In genomic region chr10:57532218-57533101, GRCm38 (mm10) we compare ENCODE assay signal across 8 mouse cellular contexts. TPM values are rescaled to one million over a fixed set of nuclear protein-coding genes. Genes with fewer than 3 reads are reported as not detected.
A peak's percentile ranks its signal among the peaks of the same experiment; 100 is the strongest.
DNase-seq lines count a peak whose midpoint lies in the region; ATAC-seq lines count a peak whose summit lies in the region.

Serinc1 (minus strand) TSS chr10:57532530.

- DNase-seq in NIH3T3 (ENCODE audit: low read depth) = peak; percentile 99
- peak; percentile 97 to 98 for DNase-seq in cerebellum, postnatal 10 days
- DNase-seq in frontal cortex, postnatal 10 days (ENCODE audit: low spot score in 2 of 2) = peak; percentile 93 to 94
- DNase-seq in layer of hippocampus, postnatal 14 days (ENCODE audit: low spot score in 2 of 2) = peak; percentile 96
- peak; percentile 95 for DNase-seq in lung, postnatal 14 days
- DNase-seq in retina, adult 2 months (ENCODE audit: low read depth, low spot score) = peak; percentile 87
- DNase-seq in thymus, postnatal 36 days = peak; percentile 89 to 94

- H3K4me2 ChIP-seq in hindbrain, embryonic 12.5 days (replicated peaks) = peak within 1 kb of the TSS; percentile 74

- WGBS in hindbrain, embryonic 12.5 days = 12% methylated on average over 49 of the region's 49 CpGs

- H3K27ac ChIP-seq in hindbrain, embryonic 12.5 days = peak within 1 kb of the TSS; percentile 96

- H3K4me1 ChIP-seq in hindbrain, embryonic 12.5 days = peaks cover 20% of the 10 kb centered on the region

- H3K27me3 ChIP-seq in hindbrain, embryonic 12.5 days = peaks cover 3% of the 10 kb centered on the region; the same call in 1 of the 2 replicates

- H3K9ac ChIP-seq in hindbrain, embryonic 12.5 days = peak within 1 kb of the TSS; percentile 88

- H3K9me3 ChIP-seq in hindbrain, embryonic 12.5 days (replicated peaks) = no peaks in the 10 kb centered on the region

- peak; percentile 100 for ATAC-seq in hindbrain, embryonic 12.5 days (ENCODE audit: low FRiP score)

- peak within 1 kb of the TSS; percentile 88 for H3K4me3 ChIP-seq in hindbrain, embryonic 12.5 days

- H3K36me3 ChIP-seq in hindbrain, embryonic 12.5 days = no peaks in the 10 kb centered on the region

RNA-seq across cellular contexts. Expression of gene Serinc1, which starts in this region (rescaled TPM):
- 261 and 289 TPM in 2 replicates for polyA plus RNA-seq in hindbrain, embryonic 12.5 days (2016; fragmentation: Nextera tagmentation; extraction: Ambion mirVana)
- 100 to 1,000 TPM; 886 to 905 TPM for total RNA-seq in layer of hippocampus, postnatal 14 days (2021)

Comparison
In these comparisons a context has a peak if more than half of its experiments do, and no peak if none do; other contexts are left out.
1. Peak in every context shown above with its lines: DNase-seq, ATAC-seq, H3K4me3 ChIP-seq and H3K27ac ChIP-seq.